Mouse (Mus musculus) ovary, postnatal 10 days (tissue): ENCODE data around the gene Dctd.
"Not testable (repeated sequence)": the region's sequence is repeated elsewhere in the genome, so short reads cannot be mapped to it uniquely, and the experiment has no call there.

Source experiments
- DNase-seq: peaks from one replicate; pipeline ENCODE4 v3.0.0; 2022; ENCODE audit warnings: low spot score

The Dctd gene

DNA sequence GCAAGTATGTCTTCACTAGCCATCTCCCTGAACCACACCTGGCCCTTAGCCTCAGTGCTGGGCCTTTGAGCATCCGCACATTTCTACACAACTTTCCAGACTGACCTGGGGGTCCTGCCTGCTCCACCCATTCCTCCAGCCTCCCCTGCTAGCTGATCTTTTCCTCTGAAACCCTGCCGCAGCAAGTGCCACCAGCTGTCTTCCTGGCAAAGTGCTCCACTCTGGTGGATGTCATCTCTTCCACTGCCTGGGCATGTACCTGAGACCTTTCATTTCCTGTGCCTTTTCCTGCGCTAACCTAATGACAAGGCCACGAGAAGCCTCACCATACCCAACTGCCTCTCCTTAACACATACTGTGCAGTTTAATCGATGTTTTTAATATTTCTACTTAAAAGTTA, 46.9 kb downstream of the Dctd start:
- DNase-seq: no peak

- no peak for DNase-seq
Observed at GRCm38 (mm10) chr8:48146449-48146848, 47.6 kb downstream of the Dctd start.

DNA sequence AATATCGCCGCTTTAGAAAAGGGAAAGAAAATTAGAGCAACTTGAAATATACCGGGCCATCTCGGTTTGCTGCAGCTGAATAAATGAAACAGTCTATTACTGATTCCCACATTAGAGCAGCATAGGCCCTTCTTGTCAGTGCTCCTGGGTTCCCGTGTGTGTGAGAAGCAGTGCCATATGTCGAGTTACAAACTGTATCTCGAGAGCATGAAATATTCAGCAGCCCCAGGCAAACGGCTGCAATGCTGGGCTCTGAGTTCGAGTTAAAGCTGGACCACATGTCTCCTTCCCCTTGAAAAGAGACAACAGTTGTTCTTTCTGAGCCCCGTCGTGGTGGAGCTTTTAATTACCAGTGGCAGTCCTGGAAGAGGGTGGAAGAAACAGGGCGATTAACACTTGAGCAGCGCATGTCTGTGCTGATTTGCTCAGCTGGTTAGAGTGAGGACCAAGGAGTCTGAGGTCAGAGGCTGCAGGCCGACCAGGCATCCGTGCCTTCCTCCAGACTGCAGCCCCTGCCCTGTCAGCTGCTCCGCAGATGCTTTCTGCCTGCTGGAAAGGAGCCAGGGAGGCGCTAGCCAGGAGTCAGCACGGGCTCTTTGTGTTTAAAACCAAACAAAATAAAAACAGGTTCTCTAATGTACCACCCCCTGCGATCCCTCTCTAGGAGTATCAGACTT, 53.3 kb downstream of the Dctd start:
- DNase-seq: peak; percentile 7

- DNase-seq: peak; percentile 22
Observed at GRCm38 (mm10) chr8:48153360-48154121, 54.6 kb downstream of the Dctd start.

DNA sequence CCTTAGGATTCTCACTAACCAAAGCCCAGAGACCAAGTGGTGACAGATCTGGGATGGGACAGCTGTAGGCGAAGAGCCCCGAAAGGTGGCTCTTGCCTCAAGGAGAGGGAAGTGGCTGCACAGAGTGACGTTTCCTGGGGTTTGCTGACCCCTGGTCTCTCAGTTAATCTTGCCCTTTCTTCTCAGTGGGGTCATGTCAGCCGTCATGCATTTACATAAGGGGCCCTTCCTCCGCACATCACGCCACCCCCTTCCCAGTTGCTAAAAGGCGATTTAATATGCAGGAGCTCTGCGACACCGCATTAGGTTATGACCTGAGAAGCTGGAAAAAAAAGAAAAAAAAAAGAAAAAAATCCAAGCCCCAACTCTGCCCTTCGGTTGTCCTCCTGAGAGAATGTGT, 58.8 kb downstream of the Dctd start:
- no peak for DNase-seq

GRCm38 (mm10) chr8:48158560-48159217, 59.8 kb downstream of the Dctd start:
- DNase-seq: no peak

DNA sequence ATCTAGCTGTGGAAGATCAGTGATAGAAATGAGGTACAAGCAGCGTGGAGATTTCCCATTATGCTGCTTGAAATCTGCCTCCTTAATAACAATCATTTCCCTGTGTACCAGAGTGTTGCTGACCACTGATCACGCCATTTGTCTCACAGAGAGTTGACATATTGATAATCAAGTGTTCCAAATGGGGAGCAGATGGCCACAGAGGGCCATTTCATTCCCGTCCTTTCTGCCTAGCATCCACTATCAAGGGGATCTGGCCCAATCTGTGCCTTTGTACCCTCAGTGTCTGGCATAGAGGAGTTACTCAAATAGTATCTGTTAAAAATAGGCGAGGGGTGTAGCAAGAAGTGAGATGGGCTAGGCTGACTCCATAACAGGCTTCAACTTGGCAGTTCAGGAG, 78.5 kb downstream of the Dctd start:
- DNase-seq: no peak

GRCm38 (mm10) chr8:48177876-48178275, 79.0 kb downstream of the Dctd start:
- DNase-seq: no peak

DNA sequence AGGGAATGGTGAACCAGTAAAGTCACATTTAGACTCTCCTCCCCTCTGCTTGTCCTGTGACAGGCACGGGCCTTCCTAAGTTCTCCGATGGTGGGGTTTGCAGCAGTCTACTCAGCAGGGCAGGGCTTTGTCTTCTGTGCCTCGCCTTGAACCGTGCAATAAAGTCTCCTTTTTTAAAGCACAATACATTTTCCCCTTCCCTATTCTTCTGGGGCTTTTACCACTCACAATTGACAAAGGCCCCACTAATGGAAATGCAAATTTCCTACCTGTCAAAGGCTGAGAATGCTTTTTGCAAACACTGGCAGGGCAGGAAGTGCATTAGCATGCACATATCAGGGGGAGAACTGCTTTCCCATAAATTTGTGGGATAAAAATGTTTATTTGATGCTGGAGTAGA, 80.1 kb downstream of the Dctd start:
- no peak for DNase-seq

- not testable (repeated sequence) for DNase-seq
Observed at GRCm38 (mm10) chr8:48180146-48180545, 81.3 kb downstream of the Dctd start.

DNA sequence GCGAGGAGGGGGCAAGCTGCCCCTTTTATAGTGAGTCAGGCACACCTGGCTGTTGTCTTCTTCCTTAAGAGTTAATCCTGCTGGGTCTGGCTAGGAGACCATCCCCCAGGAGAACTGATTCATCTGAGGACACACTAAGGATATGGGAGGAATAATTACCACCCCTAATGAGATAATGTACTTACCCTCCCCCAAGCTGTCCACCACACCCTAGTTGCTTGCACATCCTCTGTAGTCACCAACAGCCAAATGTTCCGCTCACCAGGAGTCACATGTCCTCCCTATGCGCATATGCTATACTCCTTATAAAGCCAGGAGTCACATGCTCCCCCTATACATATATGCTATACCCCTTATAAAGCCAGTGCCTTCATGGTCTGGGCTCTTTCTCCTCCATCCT, 82.1 kb downstream of the Dctd start:
- DNase-seq: no peak

DNA sequence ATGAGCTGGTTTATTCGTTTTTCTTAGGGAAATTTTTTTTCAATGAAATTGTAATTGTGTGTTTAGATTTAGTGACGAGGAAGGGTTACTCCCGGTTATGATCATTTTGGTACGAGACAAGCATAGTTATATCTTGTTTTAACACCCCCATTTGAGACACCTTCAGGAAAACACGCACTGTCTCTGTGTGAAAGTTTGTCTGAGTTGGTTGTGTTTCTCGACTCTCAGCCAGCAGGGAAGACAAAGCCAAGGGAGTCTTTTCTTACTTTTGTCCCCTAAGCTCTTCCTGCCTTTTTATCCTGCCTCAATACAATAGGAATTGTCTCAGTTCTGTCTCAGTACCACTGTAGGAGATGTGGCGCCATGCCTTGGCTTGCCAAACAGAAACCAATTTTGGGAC, 84.9 kb downstream of the Dctd start:
- no peak for DNase-seq

DNA sequence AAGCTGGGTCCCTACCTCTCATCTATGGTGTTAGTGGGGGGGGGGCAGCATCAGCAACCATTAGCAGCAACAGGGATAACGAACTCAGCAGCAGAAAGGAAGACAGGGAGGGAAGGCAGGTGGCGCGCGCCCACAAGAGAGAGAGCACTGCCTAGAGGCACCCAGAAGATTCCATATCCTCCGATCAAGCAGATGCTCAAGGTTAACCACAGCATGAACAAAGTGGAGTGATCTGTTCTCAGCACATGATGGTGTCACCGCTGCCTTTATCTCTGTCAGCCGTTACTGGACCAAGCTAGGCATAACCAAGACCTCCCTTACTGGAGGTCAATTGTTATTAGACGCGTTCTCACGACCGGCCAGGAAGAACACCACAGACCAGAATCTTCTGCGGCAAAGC, 89.7 kb downstream of the Dctd start:
- DNase-seq: no peak

- DNase-seq: no peak
Observed at GRCm38 (mm10) chr8:48195971-48196370, 97.1 kb downstream of the Dctd start.

DNA sequence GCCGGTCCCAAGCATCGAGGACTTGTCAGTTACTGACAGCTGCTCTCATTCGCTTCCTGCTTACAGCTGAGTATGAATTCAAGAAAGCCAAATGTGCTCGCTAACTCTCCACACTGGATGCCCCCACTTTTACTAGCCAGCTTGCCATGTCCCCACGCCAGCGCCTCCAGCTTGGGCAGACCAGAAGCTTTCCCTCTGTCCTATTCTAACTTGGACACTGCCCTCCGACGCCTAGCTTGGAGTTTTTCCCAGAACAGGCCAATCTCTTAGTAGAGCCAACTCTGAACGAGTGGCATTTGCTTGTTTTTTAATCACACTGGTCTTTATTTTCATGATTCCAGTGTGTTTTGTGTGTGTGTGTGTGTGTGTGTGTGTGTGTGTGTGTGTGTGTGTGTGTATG, 100.3 kb downstream of the Dctd start:
- no peak for DNase-seq

DNA sequence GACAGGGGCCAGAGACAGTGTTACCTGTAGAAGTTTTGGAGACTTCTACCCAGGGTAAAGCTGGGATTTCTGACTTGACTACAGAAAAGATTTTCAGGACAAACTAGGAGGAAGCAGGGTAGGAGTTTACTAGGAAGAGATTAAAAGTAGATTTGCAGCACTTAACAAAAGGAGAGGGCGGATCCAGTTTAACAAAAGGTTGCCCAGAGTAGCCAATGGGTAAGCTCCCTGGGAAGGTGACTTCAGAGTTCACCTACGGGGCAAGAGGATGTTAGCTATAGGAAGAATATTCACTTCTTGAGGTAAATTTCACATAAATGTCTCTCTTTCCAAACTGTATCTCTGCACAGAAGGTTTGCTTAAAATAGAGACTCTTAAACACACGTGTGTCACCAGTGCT, 103.7 kb downstream of the Dctd start:
- no peak for DNase-seq
